Mouse (Mus musculus): ENCODE data around the gene Apol10b. TPM values are rescaled to one million over a fixed set of nuclear protein-coding genes. Genes with fewer than 3 reads are reported as not detected.

Apol10b gene
- polyA plus RNA-seq, 1 experiment from 2014 or later, result not detected

GRCm38 (mm10) chr15:77598429-77598828, 2.5 kb upstream of the Apol10b start:
- DNase-seq, result peak; percentile 16
- H3K27ac ChIP-seq (ENCODE audit: low read depth), result no peak overlapping the region
- WGBS, result 51% methylated on average over 3 of the region's 3 CpGs

GRCm38 (mm10) chr15:77593557-77593956, 2.4 kb downstream of the Apol10b start:
- WGBS, result 22% methylated on average over 1 of the region's 1 CpGs
- no peak for TF ChIP-seq CTCF (IDR thresholded peaks at IDR 0.05; ENCODE audit: low read depth)
- Histone ChIP-seq H3K27me3 (ENCODE audit: insufficient read depth, low read length) (no peaks in the 10 kb centered on the region), H3K27ac (ENCODE audit: low read depth) (no peak overlapping the region), H3K4me3 (ENCODE audit: low read depth, low read length) (no peak overlapping the region), H3K4me2 (no peak overlapping the region), H3K36me3 (ENCODE audit: insufficient read depth) (no peaks in the 10 kb centered on the region), H3K9ac (no peak overlapping the region), H3K4me1 (ENCODE audit: insufficient read depth) (no peaks in the 10 kb centered on the region), H3K9me3 (ENCODE audit: low read depth, low read length) (no peaks in the 10 kb centered on the region)
- peak; percentile 5 for DNase-seq
- no peak for ATAC-seq (ENCODE audit: insufficient read depth)

More at GRCm38 (mm10) chr15:77598429-77598828, 2.5 kb upstream of the Apol10b start:
- no peaks in the 10 kb centered on the region for H3K27me3 ChIP-seq (ENCODE audit: insufficient read depth, low read length)
- ATAC-seq (ENCODE audit: insufficient read depth), result no peak
- H3K36me3 ChIP-seq (ENCODE audit: insufficient read depth), result no peaks in the 10 kb centered on the region
- no peak overlapping the region for H3K4me2 ChIP-seq
- no peak overlapping the region for H3K4me3 ChIP-seq (ENCODE audit: low read depth, low read length)
- no peak overlapping the region for H3K9ac ChIP-seq
- no peaks in the 10 kb centered on the region for H3K4me1 ChIP-seq (ENCODE audit: insufficient read depth)
- no peak for TF ChIP-seq CTCF (IDR thresholded peaks at IDR 0.05; ENCODE audit: low read depth)
- H3K9me3 ChIP-seq (ENCODE audit: low read depth, low read length), result no peaks in the 10 kb centered on the region

GRCm38 (mm10) chr15:77590881-77591280, 5.0 kb downstream of the Apol10b start:
- Histone ChIP-seq H3K4me2 (no peak overlapping the region), H3K9me3 (ENCODE audit: low read depth, low read length) (no peaks in the 10 kb centered on the region), H3K4me3 (ENCODE audit: low read depth, low read length) (no peak overlapping the region), H3K27ac (ENCODE audit: low read depth) (no peak overlapping the region), H3K9ac (no peak overlapping the region), H3K27me3 (ENCODE audit: insufficient read depth, low read length) (no peaks in the 10 kb centered on the region), H3K36me3 (ENCODE audit: insufficient read depth) (no peaks in the 10 kb centered on the region), H3K4me1 (ENCODE audit: insufficient read depth) (no peaks in the 10 kb centered on the region)
- 53% methylated on average over 2 of the region's 2 CpGs for WGBS
- ATAC-seq (ENCODE audit: insufficient read depth) (no peak), DNase-seq (peak; percentile 2)
- TF ChIP-seq CTCF (IDR thresholded peaks at IDR 0.05; ENCODE audit: low read depth), result no peak

- no peak for TF ChIP-seq CTCF (IDR thresholded peaks at IDR 0.05; ENCODE audit: low read depth)
- Histone ChIP-seq H3K9ac (no peak overlapping the region), H3K9me3 (ENCODE audit: low read depth, low read length) (no peaks in the 10 kb centered on the region; the same call in 1 of the 2 replicates), H3K4me2 (no peak overlapping the region), H3K27ac (ENCODE audit: low read depth) (no peak overlapping the region), H3K27me3 (ENCODE audit: insufficient read depth, low read length) (no peaks in the 10 kb centered on the region), H3K4me3 (ENCODE audit: low read depth, low read length) (no peak overlapping the region), H3K36me3 (ENCODE audit: insufficient read depth) (no peaks in the 10 kb centered on the region), H3K4me1 (ENCODE audit: insufficient read depth) (no peaks in the 10 kb centered on the region)
- ATAC-seq (ENCODE audit: insufficient read depth), result no peak
- DNase-seq, result no peak
Measured at GRCm38 (mm10) chr15:77588981-77589380, 6.9 kb downstream of the Apol10b start.

- Histone ChIP-seq H3K9me3 (ENCODE audit: low read depth, low read length) (no peaks in the 10 kb centered on the region; the same call in 1 of the 2 replicates), H3K4me1 (ENCODE audit: insufficient read depth) (no peaks in the 10 kb centered on the region), H3K36me3 (ENCODE audit: insufficient read depth) (no peaks in the 10 kb centered on the region), H3K27me3 (ENCODE audit: insufficient read depth, low read length) (no peaks in the 10 kb centered on the region), H3K27ac (ENCODE audit: low read depth) (no peak overlapping the region), H3K4me3 (ENCODE audit: low read depth, low read length) (no peak overlapping the region), H3K9ac (no peak overlapping the region), H3K4me2 (no peak overlapping the region)
- ATAC-seq (ENCODE audit: insufficient read depth), result no peak
- DNase-seq, result no peak
- TF ChIP-seq CTCF (IDR thresholded peaks at IDR 0.05; ENCODE audit: low read depth), result no peak
Measured at GRCm38 (mm10) chr15:77587026-77587425, 8.9 kb downstream of the Apol10b start.

- WGBS, result 18% methylated on average over 1 of the region's 1 CpGs
- Histone ChIP-seq H3K27me3 (ENCODE audit: insufficient read depth, low read length) (no peaks in the 10 kb centered on the region), H3K4me3 (ENCODE audit: low read depth, low read length) (no peak overlapping the region), H3K9me3 (ENCODE audit: low read depth, low read length) (no peaks in the 10 kb centered on the region; the same call in 1 of the 2 replicates), H3K9ac (no peak overlapping the region), H3K36me3 (ENCODE audit: insufficient read depth) (no peaks in the 10 kb centered on the region), H3K4me1 (ENCODE audit: insufficient read depth) (no peaks in the 10 kb centered on the region), H3K4me2 (no peak overlapping the region), H3K27ac (ENCODE audit: low read depth) (no peak overlapping the region)
- DNase-seq (peak; percentile 15), ATAC-seq (ENCODE audit: insufficient read depth) (peak; percentile 66; the same call in 1 of the 2 replicates)
- no peak for TF ChIP-seq CTCF (IDR thresholded peaks at IDR 0.05; ENCODE audit: low read depth)
Measured at GRCm38 (mm10) chr15:77581681-77582080, 14.2 kb downstream of the Apol10b start.

GRCm38 (mm10) chr15:77579311-77579710, 16.6 kb downstream of the Apol10b start:
- Histone ChIP-seq H3K27ac (ENCODE audit: low read depth) (no peak overlapping the region), H3K9ac (no peak overlapping the region), H3K4me1 (ENCODE audit: insufficient read depth) (no peaks in the 10 kb centered on the region), H3K9me3 (ENCODE audit: low read depth, low read length) (no peaks in the 10 kb centered on the region; the same call in 1 of the 2 replicates), H3K27me3 (ENCODE audit: insufficient read depth, low read length) (no peaks in the 10 kb centered on the region), H3K36me3 (ENCODE audit: insufficient read depth) (no peaks in the 10 kb centered on the region), H3K4me2 (no peak overlapping the region), H3K4me3 (ENCODE audit: low read depth, low read length) (no peak overlapping the region)
- TF ChIP-seq CTCF (IDR thresholded peaks at IDR 0.05; ENCODE audit: low read depth), result no peak
- 82% methylated on average over 4 of the region's 4 CpGs for WGBS
- ATAC-seq (ENCODE audit: insufficient read depth) (no peak), DNase-seq (no peak)

GRCm38 (mm10) chr15:77578801-77579200, 17.1 kb downstream of the Apol10b start:
- no peak for TF ChIP-seq CTCF (IDR thresholded peaks at IDR 0.05; ENCODE audit: low read depth)
- 80% methylated on average over 2 of the region's 2 CpGs for WGBS
- ATAC-seq (ENCODE audit: insufficient read depth) (no peak), DNase-seq (no peak)
- H3K9ac ChIP-seq, result no peak overlapping the region
- no peaks in the 10 kb centered on the region for H3K36me3 ChIP-seq (ENCODE audit: insufficient read depth)
- no peak overlapping the region for H3K4me3 ChIP-seq (ENCODE audit: low read depth, low read length)
- no peaks in the 10 kb centered on the region for H3K27me3 ChIP-seq (ENCODE audit: insufficient read depth, low read length)
- H3K4me1 ChIP-seq (ENCODE audit: insufficient read depth), result no peaks in the 10 kb centered on the region
- no peak overlapping the region for H3K4me2 ChIP-seq
- H3K9me3 ChIP-seq (ENCODE audit: low read depth, low read length), result no peaks in the 10 kb centered on the region; the same call in 1 of the 2 replicates
- no peak overlapping the region for H3K27ac ChIP-seq (ENCODE audit: low read depth)

All from lung, embryonic 14.5 days (tissue).